Mouse (Mus musculus): ENCODE data around the gene Prrc2b.

Gene Prrc2b

DNA sequence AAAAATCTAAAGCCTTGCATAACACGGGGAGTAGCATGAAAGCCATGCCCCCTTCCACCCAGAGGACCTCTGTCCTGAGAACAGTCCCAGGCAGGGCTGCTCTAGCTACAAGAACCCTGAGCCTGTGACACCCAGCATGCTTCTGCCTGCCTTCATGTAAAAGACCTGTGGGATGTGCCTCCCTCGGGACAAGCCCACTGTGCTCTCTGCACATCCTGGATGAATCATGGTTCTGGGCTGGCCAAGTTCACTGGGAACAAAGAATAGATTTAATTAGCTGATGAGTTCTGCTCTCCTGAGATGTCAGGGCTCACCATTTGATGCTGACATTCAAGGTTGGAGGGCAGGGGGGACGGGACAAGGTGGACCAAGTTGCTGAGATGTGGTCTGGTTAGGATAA lies 9.6 kb downstream of the Prrc2b start:
- no peak for DNase-seq (ENCODE audit: extremely low read depth, low read depth, low spot score)

DNA sequence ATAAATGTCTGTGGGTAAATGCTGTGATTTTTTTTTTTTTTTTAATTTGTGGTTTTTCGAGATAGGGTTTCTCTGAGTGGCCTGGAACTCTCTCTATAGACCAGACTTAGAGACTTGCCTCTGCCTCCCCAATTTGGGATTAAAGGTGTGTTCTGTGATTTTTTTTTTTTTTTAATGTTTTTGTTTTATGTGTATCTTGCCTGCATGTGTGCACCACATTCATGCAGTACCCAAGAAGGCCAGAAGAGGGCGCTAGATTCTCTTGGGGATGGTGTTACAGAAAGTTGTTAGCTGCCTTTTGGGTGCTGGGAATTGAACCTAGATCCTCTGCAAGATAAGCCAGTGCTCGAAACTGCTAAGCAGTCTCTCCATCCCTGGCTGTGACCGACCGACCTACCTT lies 10.1 kb downstream of the Prrc2b start:
- no peak for DNase-seq (ENCODE audit: extremely low read depth, low read depth, low spot score)

DNA sequence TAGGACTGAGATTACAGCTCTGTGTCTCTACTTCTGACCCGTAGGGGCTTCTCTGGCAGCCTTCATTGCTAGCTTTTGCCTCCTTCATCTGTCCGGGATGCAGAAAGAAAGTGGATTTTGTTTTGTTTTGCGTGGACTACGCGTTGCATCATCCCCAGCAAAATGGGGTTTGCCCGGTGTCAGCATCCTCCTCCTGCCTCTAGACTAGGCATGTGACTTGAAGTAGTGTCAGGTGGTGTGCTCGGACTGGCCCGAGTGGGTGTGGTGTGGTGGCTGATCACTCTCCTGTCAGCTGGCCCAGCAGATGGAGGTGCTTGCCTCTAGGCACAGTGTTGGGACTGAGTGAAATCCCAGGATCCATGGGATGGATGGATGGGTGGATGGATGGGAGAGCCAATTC lies 11.2 kb downstream of the Prrc2b start:
- no peak for DNase-seq (ENCODE audit: extremely low read depth, low read depth, low spot score)

DNA sequence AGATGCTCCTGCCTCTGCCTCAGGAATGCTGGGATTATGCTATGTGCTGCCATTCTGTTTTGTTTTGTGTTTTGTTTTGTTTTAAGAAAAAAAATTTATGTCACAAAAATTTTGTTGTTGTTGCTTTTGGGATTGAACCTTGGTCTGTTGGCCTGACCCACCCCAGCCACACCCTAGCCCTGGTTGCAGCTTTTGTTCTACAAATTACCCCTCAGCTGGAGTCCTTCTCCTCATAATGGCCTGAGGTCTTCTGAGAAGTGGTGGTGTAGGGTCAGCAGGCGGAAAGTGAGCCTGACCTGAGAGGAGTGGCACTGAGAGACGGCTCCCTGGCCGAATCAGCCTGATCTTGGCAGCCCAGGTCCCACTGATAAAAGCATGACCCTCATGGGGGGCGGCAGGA lies 11.8 kb downstream of the Prrc2b start:
- no peak for DNase-seq (ENCODE audit: extremely low read depth, low read depth, low spot score)

DNA sequence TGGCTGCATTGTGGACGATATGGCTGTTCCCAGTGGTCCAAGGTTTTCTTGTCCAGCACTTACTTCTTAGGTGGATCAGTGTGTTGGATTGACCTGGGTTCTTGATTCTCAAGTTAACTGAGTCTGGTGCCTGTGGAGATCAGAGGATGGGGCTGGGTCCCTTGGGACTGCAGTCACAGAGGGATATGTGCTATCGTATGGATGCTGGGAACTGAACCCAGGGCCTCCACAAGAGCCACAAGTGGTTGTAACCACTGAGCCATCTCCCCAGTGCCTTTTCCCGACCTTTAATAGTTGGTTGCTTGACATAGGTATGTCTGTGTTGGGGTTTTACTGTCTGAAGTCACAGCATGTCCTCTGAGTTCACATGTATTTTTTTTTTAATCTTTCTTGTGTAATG lies 12.2 kb downstream of the Prrc2b start:
- no peak for DNase-seq (ENCODE audit: extremely low read depth, low read depth, low spot score)

DNA sequence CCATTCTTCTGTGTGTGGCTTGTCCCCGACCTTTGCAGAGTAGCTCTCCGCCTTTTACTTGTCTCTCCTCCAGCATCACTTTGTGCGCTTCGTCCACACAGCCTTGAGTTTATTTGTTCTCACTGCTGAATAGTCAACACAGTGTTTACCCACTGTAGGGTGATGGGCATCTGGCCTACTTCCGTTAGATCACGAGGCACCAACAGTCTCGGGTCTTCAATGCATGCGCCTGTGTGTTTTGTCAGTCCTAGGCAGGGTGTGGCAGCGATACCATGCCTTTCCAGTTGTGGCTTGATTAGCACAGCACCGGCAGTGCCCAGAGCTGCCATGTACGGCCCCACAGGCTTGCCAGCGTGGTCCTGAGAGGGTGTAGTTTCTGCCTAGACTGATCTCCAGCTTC lies 13.6 kb downstream of the Prrc2b start:
- no peak for DNase-seq (ENCODE audit: extremely low read depth, low read depth, low spot score)

DNA sequence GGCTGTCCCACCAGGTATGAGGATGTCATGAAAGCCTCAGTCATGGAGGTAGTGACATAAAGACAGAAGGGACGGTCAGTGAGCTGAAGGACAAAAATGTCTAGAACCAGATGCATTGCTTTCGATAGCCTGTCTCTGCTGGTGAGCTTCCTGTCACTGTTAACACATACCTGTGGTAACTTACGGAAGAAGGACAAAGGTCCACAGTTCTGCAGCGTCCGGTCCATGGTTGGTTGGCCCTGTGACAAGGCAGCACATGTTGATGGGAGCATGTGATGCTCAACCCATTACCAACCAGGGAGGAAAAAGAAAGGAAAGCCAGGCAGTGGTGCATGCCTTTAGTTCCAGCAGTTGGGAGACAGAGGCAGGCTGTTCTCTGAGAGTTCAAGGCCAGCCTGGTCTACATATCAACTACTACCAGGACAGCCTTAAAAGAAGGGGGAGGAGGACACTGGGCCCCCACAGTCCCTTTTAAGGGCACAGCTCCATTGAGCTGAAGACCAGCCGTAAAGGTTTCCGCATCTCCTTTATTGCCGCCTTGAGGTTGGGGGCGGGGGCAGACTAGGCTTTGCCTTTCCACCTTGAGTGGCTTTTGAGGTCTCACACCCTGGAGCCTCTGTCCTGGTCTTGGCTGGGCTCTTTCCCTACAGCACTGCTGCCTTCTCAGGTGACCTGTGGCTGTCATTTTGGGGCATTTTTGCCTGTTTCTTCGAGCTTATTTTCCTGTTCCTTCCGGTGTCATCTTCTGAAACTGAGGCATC lies 14.3 kb downstream of the Prrc2b start:
- DNase-seq (ENCODE audit: extremely low read depth, low read depth, low spot score), result no peak

DNA sequence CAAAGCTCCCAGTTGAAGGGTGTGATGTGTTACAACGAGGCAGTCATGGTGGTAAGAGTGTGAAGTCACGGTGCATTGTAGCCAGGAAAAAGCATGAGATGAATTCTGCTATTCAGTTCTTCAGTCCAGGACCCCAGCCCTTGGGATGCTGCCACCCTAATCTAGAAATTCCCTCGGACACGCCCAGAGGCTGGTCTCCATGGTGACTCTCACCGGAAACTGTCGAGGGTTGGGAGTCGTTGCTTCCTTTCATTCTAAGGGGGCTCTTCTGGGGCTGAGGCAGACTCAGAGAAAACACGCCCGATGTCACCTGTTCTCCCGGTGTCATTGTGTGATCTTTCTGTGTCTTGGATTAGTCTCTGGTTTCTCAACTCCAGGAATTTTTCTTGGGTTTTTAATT lies 15.7 kb downstream of the Prrc2b start:
- no peak for DNase-seq (ENCODE audit: extremely low read depth, low read depth, low spot score)

DNA sequence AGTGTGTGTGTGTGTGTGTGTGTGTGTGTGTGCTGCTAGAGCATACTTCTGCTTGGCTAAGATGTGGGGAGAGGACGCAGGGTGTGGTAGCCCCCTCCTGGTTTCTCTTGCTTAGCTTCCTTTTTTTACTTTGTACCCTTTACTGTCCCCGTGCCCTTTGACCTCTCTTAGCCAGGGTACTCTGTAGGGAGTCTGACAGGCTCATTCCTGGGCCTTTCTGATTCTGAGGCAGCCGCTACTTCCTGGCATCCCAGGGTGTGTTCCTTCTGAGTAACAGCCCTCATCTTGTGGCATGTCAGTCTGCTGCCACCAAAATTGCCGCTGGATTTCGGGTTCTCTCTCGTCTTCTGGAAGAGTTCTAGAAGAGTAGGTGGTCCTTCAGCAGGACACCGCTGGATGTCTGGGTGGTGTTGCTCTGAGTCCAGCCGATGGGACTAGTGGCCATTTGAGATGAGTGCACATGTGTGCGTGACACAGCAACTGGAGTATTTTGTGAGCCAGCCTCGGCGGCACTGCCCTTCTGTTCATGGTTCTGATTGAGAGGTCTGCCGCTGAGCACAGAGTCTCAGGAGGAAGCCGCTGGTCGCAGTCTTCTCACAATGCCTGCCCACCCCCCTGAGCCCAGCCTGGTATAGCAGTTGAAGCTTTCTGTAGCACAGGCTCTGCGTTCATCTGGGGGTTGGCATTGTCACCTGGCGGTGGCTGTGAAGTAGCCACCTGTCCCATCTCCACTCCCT lies 16.3 kb downstream of the Prrc2b start:
- no peak for DNase-seq (ENCODE audit: extremely low read depth, low read depth, low spot score)

DNA sequence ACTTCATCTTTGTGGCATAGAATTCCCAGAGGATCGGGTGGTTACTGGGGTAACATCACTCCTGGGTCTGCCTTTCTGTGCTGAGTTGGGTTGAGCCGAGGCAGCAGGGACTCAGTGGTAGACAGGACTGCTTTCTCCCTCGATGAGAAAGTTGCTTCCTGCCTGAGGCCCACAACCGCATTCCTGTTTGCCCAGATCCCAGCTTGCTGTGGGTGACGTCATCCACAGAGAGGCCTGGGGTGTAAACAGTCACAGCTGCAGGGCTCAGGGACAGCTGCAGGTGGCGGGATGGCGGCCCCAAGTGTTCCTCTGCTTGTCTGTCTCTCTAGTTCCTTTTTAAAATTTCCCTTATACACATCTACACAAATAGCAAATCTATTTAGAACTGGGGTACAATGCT lies 16.9 kb downstream of the Prrc2b start:
- DNase-seq (ENCODE audit: extremely low read depth, low read depth, low spot score), result no peak

DNA sequence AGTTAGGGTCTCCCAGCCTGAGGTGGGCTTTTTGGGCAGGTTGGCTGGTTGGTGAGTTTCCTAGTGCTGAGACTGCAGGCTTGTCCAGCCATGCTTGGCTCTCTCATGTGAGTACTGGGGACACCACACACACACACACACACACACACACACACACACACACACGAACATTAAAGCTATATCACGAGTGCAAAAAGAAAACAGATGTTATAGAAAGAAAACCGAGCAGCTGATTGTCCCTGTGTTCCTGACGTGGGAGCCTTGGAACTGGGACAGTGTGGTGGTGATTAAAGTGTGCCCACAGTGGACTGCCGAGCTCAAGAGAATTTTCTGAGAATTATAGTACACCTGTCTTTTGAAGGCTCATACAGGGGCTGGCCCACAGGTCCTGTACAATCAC lies 18.4 kb downstream of the Prrc2b start:
- DNase-seq (ENCODE audit: extremely low read depth, low read depth, low spot score), result no peak

DNA sequence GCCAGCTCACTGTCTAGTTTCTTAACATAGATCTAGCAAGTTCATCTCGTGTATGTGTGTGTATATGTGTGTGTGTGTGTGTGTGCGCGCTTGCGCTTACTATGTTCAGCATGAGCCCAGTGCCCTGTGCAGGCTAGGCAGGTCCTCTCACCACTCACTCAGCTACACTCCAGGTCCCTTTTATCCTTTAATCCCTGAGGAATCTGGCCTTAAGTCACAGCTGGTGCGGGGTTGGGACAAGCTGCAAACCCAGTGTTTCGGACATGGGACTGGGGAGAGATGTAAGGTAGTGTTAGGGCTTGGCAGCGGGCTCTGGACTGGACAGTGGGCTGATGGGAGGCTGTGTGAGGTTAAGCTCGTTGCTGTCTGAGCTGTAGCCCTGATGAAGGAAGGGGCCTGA lies 19.1 kb downstream of the Prrc2b start:
- DNase-seq (ENCODE audit: extremely low read depth, low read depth, low spot score), result no peak

DNA sequence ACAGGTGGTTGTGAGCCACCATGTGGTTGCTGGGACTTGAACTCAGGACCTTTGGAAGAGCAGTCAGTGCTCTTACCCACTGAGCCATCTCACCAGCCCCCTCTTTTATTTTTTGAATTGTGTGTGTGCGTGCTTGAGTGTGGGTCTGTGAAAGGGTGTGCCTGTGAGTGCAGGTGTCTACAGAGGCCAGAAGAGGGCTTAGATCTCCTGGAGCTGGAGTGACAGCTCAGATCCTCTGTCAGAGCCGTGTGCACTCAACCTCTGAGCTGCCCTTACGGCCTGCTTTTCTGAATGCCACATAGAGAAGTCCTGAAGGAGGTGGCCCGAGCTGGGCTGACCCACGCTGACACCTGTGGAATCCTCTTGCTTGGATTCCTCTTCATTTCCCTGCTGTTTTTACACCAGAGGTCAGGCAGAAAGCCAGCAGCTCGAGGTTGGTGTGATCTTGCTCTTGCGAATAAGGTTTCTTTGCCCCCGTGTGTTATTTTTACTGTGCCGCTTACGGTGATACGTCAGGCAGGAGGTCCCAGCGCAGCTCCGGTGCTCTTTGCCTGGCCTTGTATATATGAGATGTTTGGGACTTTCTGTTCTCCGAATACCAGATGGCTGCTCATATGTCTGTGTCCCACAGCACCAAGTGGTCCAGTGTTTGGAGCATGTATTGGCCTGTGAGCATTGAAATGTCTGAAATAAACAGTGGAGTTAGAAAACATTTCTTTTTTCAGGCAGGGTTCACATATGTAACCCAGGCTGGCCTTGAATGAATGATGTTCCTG lies 21.0 kb downstream of the Prrc2b start:
- DNase-seq (ENCODE audit: extremely low read depth, low read depth, low spot score), result no peak

DNA sequence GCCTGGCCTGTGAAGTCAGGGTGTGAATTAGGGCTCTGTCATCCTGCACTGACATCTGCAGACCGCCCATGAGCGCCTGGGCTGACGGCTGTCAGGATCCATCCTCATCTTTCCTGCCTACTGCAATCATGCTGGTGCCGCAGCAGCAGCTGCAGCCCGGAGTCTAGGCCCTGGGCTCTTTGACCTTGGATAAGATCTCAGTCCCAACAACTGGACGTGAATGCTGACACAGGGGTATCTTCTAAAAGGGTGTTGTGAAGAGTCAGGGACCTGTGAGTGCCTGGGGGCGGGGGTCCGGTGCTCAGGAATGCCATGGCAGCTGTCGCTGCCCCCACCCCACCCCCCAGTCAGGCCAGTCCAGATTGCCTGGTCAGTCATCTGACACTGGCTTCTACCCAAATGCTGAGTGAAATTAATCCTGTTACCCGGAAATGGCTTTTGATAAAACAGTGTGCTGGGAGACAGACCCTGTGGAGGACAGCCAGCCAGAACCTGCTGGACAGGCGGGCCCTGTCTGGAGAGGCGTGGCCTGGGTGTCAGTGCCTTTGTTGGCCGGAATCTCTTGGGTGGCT lies 23.4 kb downstream of the Prrc2b start:
- no peak for DNase-seq (ENCODE audit: extremely low read depth, low read depth, low spot score)

DNA sequence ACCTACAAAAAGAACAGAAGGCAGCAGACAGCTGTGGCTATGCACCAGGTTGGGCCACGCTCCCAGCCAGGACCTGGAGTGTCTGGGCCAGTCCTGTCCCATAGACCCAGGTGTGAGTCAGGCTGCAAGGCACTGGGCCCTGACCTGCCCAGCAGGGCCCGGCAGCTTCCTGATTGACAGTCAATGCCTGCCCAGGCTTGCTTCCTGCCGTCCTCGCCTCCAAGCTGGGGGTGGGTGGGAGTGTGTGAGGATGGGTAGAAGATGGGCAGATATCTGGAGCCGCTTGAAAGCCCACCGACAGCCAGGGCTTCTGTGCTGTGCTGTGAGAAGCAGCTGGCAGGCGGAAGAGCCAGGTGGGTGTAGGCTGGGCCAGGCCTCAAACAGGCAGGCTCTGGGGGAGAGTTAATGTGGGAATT lies 24.2 kb downstream of the Prrc2b start:
- no peak for DNase-seq (ENCODE audit: extremely low read depth, low read depth, low spot score)

DNA sequence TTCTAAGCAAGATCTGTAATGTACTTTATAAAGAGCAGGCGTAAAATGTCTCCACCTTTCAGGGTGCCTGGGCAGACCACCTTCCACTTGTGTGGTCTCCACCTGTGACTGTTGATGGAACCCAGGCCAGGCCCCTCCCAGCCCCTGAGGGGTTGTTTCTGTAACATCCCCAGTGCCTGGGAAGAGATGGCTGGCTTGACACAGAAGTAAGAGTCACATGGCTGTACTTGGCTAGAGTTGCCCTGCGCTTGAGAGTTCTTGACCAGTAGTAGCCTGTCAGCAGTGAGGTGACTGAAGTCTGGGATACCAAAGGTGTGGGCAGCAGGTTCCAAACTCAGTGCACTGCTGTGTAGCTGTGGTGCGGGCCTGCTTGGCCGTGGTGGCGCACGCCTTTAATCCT lies 24.6 kb downstream of the Prrc2b start:
- no peak for DNase-seq (ENCODE audit: extremely low read depth, low read depth, low spot score)

DNA sequence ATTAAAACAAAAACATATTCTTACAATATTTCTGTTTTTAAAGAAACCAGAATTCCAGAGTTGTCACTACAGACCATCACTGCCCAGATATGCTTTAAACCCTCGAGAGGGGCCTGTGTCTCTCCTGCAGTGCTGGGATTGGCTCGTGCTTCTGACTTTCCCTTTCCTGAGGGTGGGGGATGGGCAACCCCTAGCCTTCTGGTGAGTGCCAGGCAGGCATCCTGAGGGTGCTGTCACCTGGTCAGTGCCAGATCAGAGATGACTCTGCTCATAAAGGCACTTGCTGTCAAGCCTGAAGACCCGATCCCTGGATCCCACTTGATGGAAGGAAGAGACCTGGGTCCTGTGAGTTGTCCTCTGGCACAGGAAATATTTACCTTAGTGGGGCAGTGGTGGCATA lies 26.0 kb downstream of the Prrc2b start:
- DNase-seq (ENCODE audit: extremely low read depth, low read depth, low spot score), result no peak

DNA sequence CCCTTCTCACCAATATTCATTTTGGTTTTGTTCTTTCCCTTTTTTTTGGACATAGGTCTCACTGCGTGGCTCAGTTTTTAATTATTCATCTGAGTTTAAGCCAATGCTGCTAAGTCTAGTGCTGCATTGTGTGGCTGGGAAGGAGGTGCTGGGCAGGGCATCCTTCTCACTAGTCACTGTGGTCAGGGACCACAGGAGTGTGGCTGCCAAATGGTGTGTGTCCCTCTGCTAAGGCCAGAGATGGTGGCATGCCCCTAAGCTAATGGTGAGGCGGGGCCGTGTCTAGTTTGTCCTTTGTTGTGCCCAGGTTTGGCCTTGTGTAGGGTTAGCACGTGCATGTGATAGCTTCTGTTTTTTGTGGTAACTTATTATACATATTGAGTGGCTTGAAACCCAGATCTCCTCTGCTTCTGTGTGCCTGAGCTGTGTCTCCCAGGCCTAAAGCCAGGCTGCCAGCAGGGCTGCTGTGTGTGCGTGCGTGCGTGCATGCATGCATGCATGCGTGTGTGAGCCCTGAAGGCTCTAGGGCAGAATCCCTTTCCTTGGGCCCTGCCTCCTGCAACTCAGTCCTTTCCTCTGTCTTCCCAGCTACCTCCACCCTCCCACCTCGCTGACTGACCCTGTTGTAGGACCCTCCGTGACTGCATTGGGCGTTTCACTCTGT lies 26.6 kb downstream of the Prrc2b start:
- DNase-seq (ENCODE audit: extremely low read depth, low read depth, low spot score), result no peak

DNA sequence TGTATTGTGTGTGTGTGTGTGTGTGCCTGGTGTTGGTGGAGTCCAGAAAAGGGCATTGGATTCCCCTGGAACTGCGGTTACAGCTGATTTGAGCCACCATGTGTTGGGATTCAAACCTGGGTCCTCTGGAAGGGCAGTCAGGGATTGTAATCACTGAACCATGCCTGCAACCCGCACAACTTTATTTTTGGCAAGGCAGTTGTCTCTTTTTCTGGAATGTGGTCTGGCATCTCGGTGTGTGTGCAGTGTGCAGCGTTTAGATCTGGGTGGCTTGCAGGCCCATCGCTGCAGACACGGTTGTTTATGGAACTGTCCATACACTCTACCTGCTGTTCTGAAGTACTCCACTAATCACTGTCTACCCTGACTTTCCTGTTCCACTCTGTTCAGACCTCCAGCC lies 28.5 kb downstream of the Prrc2b start:
- no peak for DNase-seq (ENCODE audit: extremely low read depth, low read depth, low spot score)

DNA sequence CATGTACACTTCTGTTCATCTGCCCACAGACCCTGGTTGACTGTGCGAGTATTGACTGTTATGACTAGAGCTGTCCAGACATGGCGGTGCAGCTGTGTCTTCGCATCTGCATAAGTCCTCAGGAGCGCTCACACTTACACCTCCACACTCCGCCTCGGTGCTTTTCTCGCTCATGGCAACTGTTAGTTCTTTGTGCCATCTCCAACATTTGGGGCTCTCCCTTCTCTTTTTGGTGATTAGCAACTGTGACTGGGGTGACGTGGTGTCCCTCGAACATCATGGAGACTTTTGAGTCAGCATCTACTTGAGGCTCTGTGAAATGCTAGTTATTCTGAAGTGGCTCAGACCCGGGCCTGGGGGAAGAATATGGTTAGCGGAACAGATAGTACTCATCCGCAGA lies 29.2 kb downstream of the Prrc2b start:
- DNase-seq (ENCODE audit: extremely low read depth, low read depth, low spot score), result no peak

DNA sequence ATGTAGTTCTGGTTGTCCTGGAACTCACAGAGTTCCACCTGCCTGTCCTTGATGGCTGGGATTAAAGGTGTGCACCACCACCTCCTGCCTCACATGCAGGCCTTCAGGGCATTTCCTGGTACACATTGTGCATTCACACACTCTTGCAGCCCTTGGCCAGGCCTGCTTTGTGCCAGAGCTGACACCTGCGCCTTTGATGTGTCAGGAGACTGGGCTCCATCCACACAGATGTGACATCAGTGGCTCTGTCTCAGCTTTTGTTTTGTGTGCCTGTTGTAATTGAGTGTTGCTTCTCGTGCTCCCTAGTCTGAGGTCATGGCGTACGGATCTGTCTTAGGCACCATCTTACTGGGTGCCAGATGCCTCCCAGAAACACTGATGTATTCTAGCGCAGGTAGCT lies 30.5 kb downstream of the Prrc2b start:
- peak; percentile 83 for DNase-seq (ENCODE audit: extremely low read depth, low read depth, low spot score)
